Mouse (Mus musculus): ENCODE results near the gene Ms4a10. TPM values are rescaled to one million over a fixed set of nuclear protein-coding genes. Genes with fewer than 3 reads are reported as not detected.

Ms4a10 gene
- polyA plus RNA-seq, 1 experiment from 2014 or later, result not detected

DNA sequence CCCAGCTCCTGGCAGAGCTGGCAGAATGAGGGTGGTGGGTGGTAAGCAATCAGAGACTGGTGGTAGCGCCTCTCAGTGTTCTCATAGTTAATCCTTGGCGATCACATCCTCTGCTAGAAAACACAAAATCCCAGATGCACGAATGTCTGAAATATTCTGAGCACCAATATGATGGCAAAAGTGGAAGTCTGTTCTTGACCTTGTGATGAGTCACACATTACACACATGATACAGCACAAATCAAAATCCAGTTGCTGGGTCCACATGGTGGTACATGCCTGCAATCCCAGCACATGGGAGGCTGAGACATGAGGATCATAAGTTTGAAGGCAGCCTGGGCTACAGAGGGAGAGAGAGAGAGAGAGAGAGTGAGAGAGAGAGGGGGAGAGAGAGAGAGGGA is 53.4 kb downstream of the Ms4a10 start:
- in situ Hi-C loops (cut with MboI; ENCODE audit: low pct_unique_long_range_greater_than_20kb), result no loop called here
- no peak for ATAC-seq
- no peak for DNase-seq (ENCODE audit: low read depth, low spot score)
- H3K27me3 ChIP-seq, result no peaks in the 10 kb centered on the region
- no peak for TF ChIP-seq CTCF (IDR thresholded peaks at IDR 0.05)
- ChIA-PET POLR2A (interaction anchor here (1.4 kb wide), 1 partner anchor 9 kb away, joined by 4 read pairs; no protein-coding TSS in a partner anchor), CTCF (interaction anchor here (1.1 to 1.2 kb wide), 2 partner anchors 13 kb away, joined by 4 to 5 read pairs; no protein-coding TSS in a partner anchor)

DNA sequence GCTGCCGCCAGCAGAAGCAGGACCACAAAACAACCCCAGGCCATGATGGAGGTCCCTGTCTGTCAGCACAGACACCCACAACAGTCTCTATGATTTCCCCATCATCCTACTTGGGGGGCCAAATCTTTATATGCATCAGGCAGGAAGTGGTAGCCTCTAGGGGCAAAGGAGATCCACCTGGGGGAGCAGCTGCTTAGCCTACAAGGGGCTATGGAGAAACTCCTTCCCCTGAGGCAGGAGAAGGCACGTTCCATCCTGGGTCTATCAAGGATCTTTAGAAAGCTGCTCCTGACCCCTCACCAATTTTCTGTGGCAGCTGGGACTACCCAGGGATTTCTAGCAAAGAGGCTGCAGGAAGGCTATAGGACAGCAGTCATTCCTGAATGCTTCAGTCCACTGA is 53.9 kb downstream of the Ms4a10 start, which contains the start of gene Zp1:
Zp1 (minus strand) TSS at position 101 of the 400 bp plus-strand sequence.
- ChIA-PET CTCF (interaction anchor here (1.1 kb wide), 1 partner anchor 13 kb away, joined by 4 read pairs; no protein-coding TSS in a partner anchor), POLR2A (interaction anchor here (1.4 kb wide), 1 partner anchor 9 kb away, joined by 4 read pairs; no protein-coding TSS in a partner anchor)
- in situ Hi-C loops (cut with MboI; ENCODE audit: low pct_unique_long_range_greater_than_20kb), result no loop called here
- DNase-seq (ENCODE audit: low read depth, low spot score) (no peak), ATAC-seq (no peak)
- no peaks in the 10 kb centered on the region for H3K27me3 ChIP-seq
- no peak for TF ChIP-seq CTCF (IDR thresholded peaks at IDR 0.05)

- CTCF ChIA-PET, result interaction anchor here (1.0 to 1.7 kb wide), 2 partner anchors 11 to 65 kb away, joined by 3 to 6 read pairs; no protein-coding TSS in a partner anchor
- DNase-seq (ENCODE audit: low read depth, low spot score), result no peak
- H3K27me3 ChIP-seq, result no peaks in the 10 kb centered on the region
- TF ChIP-seq CTCF (IDR thresholded peaks at IDR 0.05), result no peak
- in situ Hi-C loops (cut with MboI; ENCODE audit: low pct_unique_long_range_greater_than_20kb), result no loop called here
- POLR2A ChIA-PET, result no interaction called here
- no peak for ATAC-seq
These were observed 56.0 kb downstream of the Ms4a10 start for GRCm38 (mm10) chr19:10918321-10918991.

DNA sequence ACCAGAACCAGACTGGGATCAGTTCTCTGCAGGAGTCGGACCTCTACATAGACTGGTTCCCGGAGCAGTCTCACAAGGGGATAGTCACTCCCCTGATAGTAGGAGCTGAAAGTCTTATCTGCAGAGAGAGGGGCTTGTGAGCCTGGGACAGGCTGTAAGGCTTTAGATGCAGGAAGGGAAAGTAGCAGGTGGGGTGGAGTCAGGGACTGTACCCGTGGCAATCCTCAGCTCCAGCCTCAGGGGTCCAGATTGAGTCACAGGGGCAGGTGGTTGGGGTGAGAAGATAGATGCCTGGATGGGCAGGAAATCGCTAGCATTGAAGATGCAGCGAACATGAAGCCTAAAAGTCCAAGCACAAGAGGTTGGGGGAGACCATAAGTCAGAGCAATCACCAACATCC is 58.0 kb downstream of the Ms4a10 start:
- ATAC-seq (no peak), DNase-seq (ENCODE audit: low read depth, low spot score) (no peak)
- ChIA-PET POLR2A (no interaction called here), CTCF (interaction anchor here (0.9 to 1.3 kb wide), 3 partner anchors 9 to 41 kb away, joined by 3 to 5 read pairs (median 3); no protein-coding TSS in a partner anchor)
- in situ Hi-C loops (cut with MboI; ENCODE audit: low pct_unique_long_range_greater_than_20kb), result no loop called here
- H3K27me3 ChIP-seq, result no peaks in the 10 kb centered on the region
- no peak for TF ChIP-seq CTCF (IDR thresholded peaks at IDR 0.05)

- in situ Hi-C loops (cut with MboI; ENCODE audit: low pct_unique_long_range_greater_than_20kb), result loop anchor here (5.0 kb wide), 1 partner anchor 42 kb away; no protein-coding TSS in a partner anchor
- H3K27me3 ChIP-seq, result no peaks in the 10 kb centered on the region
- no peak for DNase-seq (ENCODE audit: low read depth, low spot score)
- ATAC-seq, result no peak
- POLR2A ChIA-PET, result no interaction called here
- no peak for TF ChIP-seq CTCF (IDR thresholded peaks at IDR 0.05)
- CTCF ChIA-PET, result interaction anchor here (1.6 to 2.1 kb wide), 3 partner anchors 10 to 44 kb away, joined by 5 read pairs; no protein-coding TSS in a partner anchor
These were observed 59.6 kb downstream of the Ms4a10 start for GRCm38 (mm10) chr19:10914870-10915269.

DNA sequence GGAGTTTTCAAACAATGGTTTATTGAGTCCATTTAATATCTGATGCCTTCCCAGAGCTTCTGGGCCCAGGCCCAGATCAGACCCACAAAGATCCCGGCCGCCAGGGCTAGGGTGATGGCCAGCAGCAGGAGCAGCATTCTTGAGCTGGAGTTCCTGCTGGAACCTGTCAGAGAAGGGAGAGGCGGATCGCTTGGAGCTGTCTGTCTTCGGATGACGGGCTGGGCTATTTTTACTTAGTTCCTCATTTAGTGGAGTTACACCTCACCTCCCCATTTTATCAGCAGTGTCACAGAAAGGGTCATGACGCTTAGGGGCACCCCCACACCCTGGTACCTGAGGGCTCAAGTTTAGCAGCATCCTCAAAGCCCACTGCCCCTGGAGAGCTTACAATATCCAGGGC is 60.2 kb downstream of the Ms4a10 start:
- DNase-seq (ENCODE audit: low read depth, low spot score), result no peak
- TF ChIP-seq CTCF (IDR thresholded peaks at IDR 0.05), result no peak
- no peak for ATAC-seq
- POLR2A ChIA-PET, result interaction anchor here (0.6 kb wide), 1 partner anchor 1066 kb away, joined by 5 read pairs; no protein-coding TSS in a partner anchor
- no peaks in the 10 kb centered on the region for H3K27me3 ChIP-seq
- CTCF ChIA-PET, result interaction anchor here (1.6 to 2.1 kb wide), 3 partner anchors 10 to 45 kb away, joined by 5 read pairs; no protein-coding TSS in a partner anchor
- in situ Hi-C loops (cut with MboI; ENCODE audit: low pct_unique_long_range_greater_than_20kb), result loop anchor here (5.0 kb wide), 1 partner anchor 43 kb away; no protein-coding TSS in a partner anchor

Other genes starting within 250 kb of the Ms4a10 start
- gene Cd5, start 235.7 kb downstream of the Ms4a10 start, polyA plus RNA-seq (2021), result not detected
- gene Cd6, start 144.6 kb downstream of the Ms4a10 start, polyA plus RNA-seq (2021), result 0.08 TPM
- 0.26 TPM for gene Slc15a3, start 134.9 kb downstream of the Ms4a10 start, polyA plus RNA-seq (2021)
- gene Tmem132a, start 104.7 kb downstream of the Ms4a10 start, polyA plus RNA-seq (2021), result 114 TPM
- 81.0 TPM for gene Tmem109, start 92.7 kb downstream of the Ms4a10 start, polyA plus RNA-seq (2021)
- gene Prpf19, start 79.4 kb downstream of the Ms4a10 start, polyA plus RNA-seq (2021), result 251 TPM
- 0.17 TPM for gene Zp1, start 54.0 kb downstream of the Ms4a10 start, polyA plus RNA-seq (2021)
- 0.21 TPM for gene Ptgdr2, start 37.5 kb downstream of the Ms4a10 start, polyA plus RNA-seq (2021)
- gene Ccdc86, start 25.4 kb downstream of the Ms4a10 start, polyA plus RNA-seq (2021), result 21.1 TPM
- not detected for gene Ms4a15, start 18.6 kb upstream of the Ms4a10 start, polyA plus RNA-seq (2021)
- gene Ms4a18, start 43.4 kb upstream of the Ms4a10 start, polyA plus RNA-seq (2021), result not detected
- gene Ms4a8a, start 106.4 kb upstream of the Ms4a10 start, polyA plus RNA-seq (2021), result not detected
- gene 1700017D01Rik, start 156.2 kb upstream of the Ms4a10 start, polyA plus RNA-seq (2021), result not detected
- not detected for gene 1700025F22Rik, start 190.7 kb upstream of the Ms4a10 start, polyA plus RNA-seq (2021)
- gene Ms4a13, start 222.1 kb upstream of the Ms4a10 start, polyA plus RNA-seq (2021), result not detected

Data from Patski (cell line).